Mouse (Mus musculus) stomach, postnatal 0 days (tissue): Measurements from ENCODE around the gene Gm17651. TPM values are rescaled to one million over a fixed set of nuclear protein-coding genes. Genes with fewer than 3 reads are reported as not detected.

Experiments used
- ATAC-seq: fragments of 200-750 bp; cut with Nextera tagmentation; 2 replicates; pipeline ENCODE4 v1.8.0; 2017; ENCODE audit not compliant: low FRiP score, low TSS enrichment
- DNase-seq: peaks from one replicate; pipeline ENCODE4 v3.0.0-alpha.2; 2016; ENCODE audit warnings: low spot score
- H3K27ac ChIP-seq: fragments of 300-500 bp; sonication (generic); replicated peaks from 2 replicates; pipeline ENCODE4 v1.5.1; 2014; ENCODE audit warnings: mild to moderate bottlenecking, control low read depth
- H3K27me3 ChIP-seq: fragments of 300-500 bp; sonication (generic); 2 replicates; pipeline ENCODE4 v1.6.1; 2014; ENCODE audit warnings: low read length; ENCODE audit not compliant: control insufficient read depth, insufficient read depth
- H3K36me3 ChIP-seq: fragments of 300-500 bp; sonication (generic); 2 replicates; pipeline ENCODE4 v1.6.1; 2014; ENCODE audit warnings: low read length, mixed read lengths; ENCODE audit not compliant: control insufficient read depth, insufficient read depth
- H3K4me1 ChIP-seq: fragments of 300-500 bp; sonication (generic); replicated peaks from 2 replicates; pipeline ENCODE4 v1.6.1; 2014; ENCODE audit warnings: antibody characterized with exemption; ENCODE audit not compliant: control insufficient read depth, insufficient read depth
- H3K4me2 ChIP-seq: fragments of 300-500 bp; sonication (generic); replicated peaks from 2 replicates; pipeline ENCODE4 v1.6.1; 2014; ENCODE audit warnings: low read depth, mild to moderate bottlenecking, control low read depth, moderate library complexity
- H3K4me3 ChIP-seq: fragments of 300-500 bp; sonication (generic); 2 replicates; pipeline ENCODE4 v1.5.1; 2014; ENCODE audit warnings: low read depth, low read length, control low read depth
- H3K9ac ChIP-seq: fragments of 300-500 bp; sonication (generic); 2 replicates; pipeline ENCODE4 v1.6.1; 2014; ENCODE audit warnings: mild to moderate bottlenecking, low read length, control low read depth, mixed read lengths
- H3K9me3 ChIP-seq: fragments of 300-500 bp; sonication (generic); 2 replicates; pipeline ENCODE4 v1.6.1; 2016; ENCODE audit warnings: low read length; ENCODE audit not compliant: control insufficient read depth
- CTCF ChIP-seq: IDR thresholded peaks from 2 replicates; pipeline ENCODE4 v1.5.1; 2016; ENCODE audit warnings: antibody characterized with exemption, low read depth, mild to moderate bottlenecking, moderate library complexity
- EP300 ChIP-seq: optimal IDR thresholded peaks from 2 replicates; pipeline ENCODE3; 2016; ENCODE audit warnings: antibody characterized with exemption
- WGBS: fragments of 180-500 bp; shearing (Covaris S2); extraction: QIAGEN DNeasy Blood & Tissue Kit; methylation state at CpG from one replicate; pipeline ENCODE4 v1.1.7; 2014; 5-methylcytosine and 5-hydroxymethylcytosine counted together
- polyA plus RNA-seq: library from polyadenylated mRNA; unstranded; fragments of >200 nt; fragmentation: Nextera tagmentation; extraction: Ambion mirVana; gene quantifications from 2 replicates; pipeline ENCODE4 v1.2.1, GENCODE M21; 2015

Gm17651 gene
- polyA plus RNA-seq, 1 experiment from 2014 or later, result not detected

DNA sequence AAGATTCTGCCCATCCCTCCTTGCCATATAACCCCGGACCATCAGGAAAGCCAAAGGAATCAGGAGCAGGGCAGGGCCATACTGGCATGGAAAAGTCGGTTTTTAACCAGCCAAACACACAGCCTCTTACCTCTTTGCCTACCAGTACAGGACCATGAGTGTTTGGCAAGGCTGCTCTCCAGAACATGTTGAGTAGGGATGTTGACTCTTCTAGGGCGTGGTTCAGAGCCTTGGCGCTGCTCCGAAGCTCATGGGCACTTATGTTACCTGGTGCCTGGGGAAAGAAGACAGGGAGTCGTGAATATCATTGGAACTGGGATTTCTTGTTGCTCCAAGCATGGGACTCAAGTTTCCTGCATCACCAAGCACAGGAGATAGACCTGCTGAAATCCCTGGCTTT, 19.3 kb upstream of the Gm17651 start:
- no peaks in the 10 kb centered on the region for H3K27me3 ChIP-seq
- no peak overlapping the region for H3K9ac ChIP-seq
- H3K4me3 ChIP-seq, result no peak overlapping the region
- ATAC-seq (no peak), DNase-seq (peak; percentile 23)
- H3K9me3 ChIP-seq, result no peaks in the 10 kb centered on the region
- H3K4me2 ChIP-seq, result no peak overlapping the region
- no peak overlapping the region for H3K27ac ChIP-seq
- WGBS, result 66% methylated on average over 6 of the region's 6 CpGs
- no peaks in the 10 kb centered on the region for H3K36me3 ChIP-seq
- no peak for TF ChIP-seq EP300
- no peaks in the 10 kb centered on the region for H3K4me1 ChIP-seq

DNA sequence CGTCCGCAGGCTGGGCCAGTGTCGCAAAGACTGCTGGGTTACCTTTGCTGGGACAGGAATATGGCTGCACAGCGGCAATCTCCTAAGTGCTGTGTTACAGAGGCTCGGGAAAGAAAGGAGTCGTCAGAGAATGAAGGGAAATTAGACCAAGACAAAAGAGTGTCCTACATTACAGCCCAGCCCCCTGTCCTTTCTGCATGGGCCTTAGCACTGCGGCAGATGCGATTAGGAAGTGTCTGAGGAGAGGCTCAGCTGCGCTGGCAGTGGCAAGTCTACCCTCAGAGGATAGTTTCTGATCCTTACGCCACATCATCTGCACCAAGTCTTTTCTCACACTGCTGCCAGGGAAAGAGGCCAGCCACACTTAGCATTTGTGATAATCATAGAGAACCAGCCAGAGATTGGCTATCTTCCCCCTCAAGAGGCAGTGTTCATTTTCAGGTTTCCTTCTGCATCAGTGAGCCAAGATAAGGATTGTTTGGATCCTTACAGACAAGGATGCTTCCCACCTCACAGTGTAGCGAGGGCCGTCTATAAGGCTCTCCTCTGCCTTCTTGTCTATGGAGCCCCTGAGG, 17.0 kb upstream of the Gm17651 start:
- TF ChIP-seq CTCF (no peak), EP300 (no peak)
- Histone ChIP-seq H3K27me3 (no peaks in the 10 kb centered on the region), H3K36me3 (no peaks in the 10 kb centered on the region), H3K9me3 (no peaks in the 10 kb centered on the region), H3K9ac (no peak overlapping the region), H3K4me3 (no peak overlapping the region), H3K4me1 (no peaks in the 10 kb centered on the region), H3K27ac (no peak overlapping the region), H3K4me2 (no peak overlapping the region)
- WGBS, result 82% methylated on average over 12 of the region's 12 CpGs
- ATAC-seq, result no peak
- DNase-seq, result no peak

- ATAC-seq (0 out of 2 replicates have a peak, but pooled peaks have one; percentile 19), DNase-seq (no peak)
- Histone ChIP-seq H3K9me3 (no peaks in the 10 kb centered on the region), H3K4me1 (no peaks in the 10 kb centered on the region), H3K27ac (no peak overlapping the region), H3K4me2 (no peak overlapping the region), H3K27me3 (no peaks in the 10 kb centered on the region), H3K36me3 (no peaks in the 10 kb centered on the region), H3K4me3 (no peak overlapping the region), H3K9ac (no peak overlapping the region)
- TF ChIP-seq EP300 (no peak), CTCF (no peak)
- 42% methylated on average over 7 of the region's 7 CpGs for WGBS
These were observed 16.1 kb upstream of the Gm17651 start for GRCm38 (mm10) chr3:97690590-97690989.

GRCm38 (mm10) chr3:97689289-97689688, 14.8 kb upstream of the Gm17651 start:
- DNase-seq (no peak), ATAC-seq (no peak)
- Histone ChIP-seq H3K27me3 (no peaks in the 10 kb centered on the region), H3K9me3 (no peaks in the 10 kb centered on the region), H3K9ac (no peak overlapping the region), H3K36me3 (no peaks in the 10 kb centered on the region), H3K27ac (no peak overlapping the region), H3K4me2 (no peak overlapping the region), H3K4me3 (no peak overlapping the region), H3K4me1 (no peaks in the 10 kb centered on the region)
- 72% methylated on average over 2 of the region's 2 CpGs for WGBS
- TF ChIP-seq EP300 (no peak), CTCF (no peak)

GRCm38 (mm10) chr3:97686372-97687117, 12.1 kb upstream of the Gm17651 start:
- Histone ChIP-seq H3K4me3 (no peak overlapping the region), H3K27me3 (no peaks in the 10 kb centered on the region), H3K36me3 (no peaks in the 10 kb centered on the region), H3K4me1 (peaks cover 4% of the 10 kb centered on the region; the same call in 1 of the 2 replicates), H3K9ac (no peak overlapping the region), H3K9me3 (no peaks in the 10 kb centered on the region), H3K27ac (no peak overlapping the region), H3K4me2 (no peak overlapping the region)
- ATAC-seq, result no peak
- WGBS, result 82% methylated on average over 4 of the region's 4 CpGs
- TF ChIP-seq EP300 (no peak), CTCF (no peak)
- no peak for DNase-seq

- no peaks in the 10 kb centered on the region for H3K36me3 ChIP-seq
- WGBS, result 10% methylated on average over 16 of the region's 16 CpGs
- H3K4me3 ChIP-seq, result 0 out of 2 replicates have a peak overlapping the region, but pooled peaks have one; percentile 4
- H3K4me1 ChIP-seq, result peaks cover 4% of the 10 kb centered on the region; the same call in 1 of the 2 replicates
- H3K27ac ChIP-seq, result peak overlapping the region; percentile 61
- H3K9ac ChIP-seq, result no peak overlapping the region
- H3K9me3 ChIP-seq, result no peaks in the 10 kb centered on the region
- TF ChIP-seq CTCF (no peak), EP300 (no peak)
- ATAC-seq (peak; percentile 51), DNase-seq (peak; percentile 55)
- no peaks in the 10 kb centered on the region for H3K27me3 ChIP-seq
- H3K4me2 ChIP-seq, result peak overlapping the region; percentile 14; the same call in 1 of the 2 replicates
These were observed 9.2 kb upstream of the Gm17651 start for GRCm38 (mm10) chr3:97683560-97684195.
